Mouse (Mus musculus): Measurements from ENCODE around the gene Cdk15. TPM values are rescaled to one million over a fixed set of nuclear protein-coding genes. Genes with fewer than 3 reads are reported as not detected.

Cdk15 gene
- total and polyA plus RNA-seq, 2 experiments from 2014 or later = 0.14 to 1.0 TPM

- Histone ChIP-seq H3K4me1 (ENCODE audit: insufficient read depth) (no peaks in the 10 kb centered on the region; the same call in 1 of the 2 replicates), H3K27me3 (ENCODE audit: insufficient read depth, low read length) (no peaks in the 10 kb centered on the region), H3K36me3 (ENCODE audit: insufficient read depth) (no peaks in the 10 kb centered on the region), H3K4me3 (ENCODE audit: low read depth, low read length) (no peak overlapping the region), H3K9me3 (ENCODE audit: low read length) (no peaks in the 10 kb centered on the region), H3K9ac (no peak overlapping the region), H3K4me2 (ENCODE audit: low read depth) (no peak overlapping the region), H3K27ac (ENCODE audit: low read depth, low read length) (no peak overlapping the region)
- TF ChIP-seq CTCF (IDR thresholded peaks at IDR 0.05; ENCODE audit: low read depth) = no peak
- DNase-seq (no peak), ATAC-seq (no peak)
- WGBS = 23% methylated on average over 10 of the region's 10 CpGs
Observed at GRCm38 (mm10) chr1:59326854-59327395, 70.2 kb downstream of the Cdk15 start.

GRCm38 (mm10) chr1:59332737-59333385 is 76.2 kb downstream of the Cdk15 start:
- Histone ChIP-seq H3K9ac (no peak overlapping the region), H3K4me1 (ENCODE audit: insufficient read depth) (peaks cover 19% of the 10 kb centered on the region), H3K27me3 (ENCODE audit: insufficient read depth, low read length) (no peaks in the 10 kb centered on the region), H3K27ac (ENCODE audit: low read depth, low read length) (no peak overlapping the region), H3K4me3 (ENCODE audit: low read depth, low read length) (no peak overlapping the region), H3K4me2 (ENCODE audit: low read depth) (no peak overlapping the region; the same call in 1 of the 2 replicates), H3K36me3 (ENCODE audit: insufficient read depth) (no peaks in the 10 kb centered on the region), H3K9me3 (ENCODE audit: low read length) (no peaks in the 10 kb centered on the region)
- WGBS = 19% methylated on average over 13 of the region's 13 CpGs
- ATAC-seq = peak; percentile 16
- peak; percentile 30 for DNase-seq
- TF ChIP-seq CTCF (IDR thresholded peaks at IDR 0.05; ENCODE audit: low read depth) = no peak

DNA sequence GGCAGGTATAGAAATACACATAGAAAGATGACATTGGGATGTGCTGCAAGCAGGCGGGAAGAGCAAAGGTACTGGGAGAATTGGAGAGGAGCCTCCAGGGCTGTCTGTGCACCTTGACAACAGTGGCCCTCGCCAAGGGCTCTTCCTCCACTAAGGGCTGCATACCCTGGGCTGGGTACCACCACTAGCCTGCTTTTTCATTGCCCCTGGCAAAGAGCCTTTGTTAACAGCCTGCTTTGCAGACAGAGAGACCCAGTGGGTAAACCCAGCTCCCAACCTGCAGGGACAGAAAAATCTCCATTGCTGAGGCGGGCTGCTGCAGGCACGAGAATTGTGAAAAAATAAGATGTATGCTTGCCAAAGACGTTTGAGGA is 76.7 kb downstream of the Cdk15 start:
- ATAC-seq (peak; percentile 55), DNase-seq (no peak)
- no peaks in the 10 kb centered on the region for H3K27me3 ChIP-seq (ENCODE audit: insufficient read depth, low read length)
- no peak overlapping the region for H3K9ac ChIP-seq
- H3K4me1 ChIP-seq (ENCODE audit: insufficient read depth) = peaks cover 19% of the 10 kb centered on the region
- no peak for TF ChIP-seq CTCF (IDR thresholded peaks at IDR 0.05; ENCODE audit: low read depth)
- H3K4me2 ChIP-seq (ENCODE audit: low read depth) = no peak overlapping the region; the same call in 1 of the 2 replicates
- no peak overlapping the region for H3K27ac ChIP-seq (ENCODE audit: low read depth, low read length)
- no peaks in the 10 kb centered on the region for H3K36me3 ChIP-seq (ENCODE audit: insufficient read depth)
- 19% methylated on average over 5 of the region's 5 CpGs for WGBS
- no peak overlapping the region for H3K4me3 ChIP-seq (ENCODE audit: low read depth, low read length)
- H3K9me3 ChIP-seq (ENCODE audit: low read length) = no peaks in the 10 kb centered on the region

- Histone ChIP-seq H3K4me3 (ENCODE audit: low read depth, low read length) (no peak overlapping the region), H3K4me2 (ENCODE audit: low read depth) (no peak overlapping the region), H3K9me3 (ENCODE audit: low read length) (no peaks in the 10 kb centered on the region), H3K4me1 (ENCODE audit: insufficient read depth) (peaks cover 19% of the 10 kb centered on the region), H3K36me3 (ENCODE audit: insufficient read depth) (no peaks in the 10 kb centered on the region), H3K9ac (no peak overlapping the region), H3K27ac (ENCODE audit: low read depth, low read length) (no peak overlapping the region), H3K27me3 (ENCODE audit: insufficient read depth, low read length) (no peaks in the 10 kb centered on the region)
- no peak for TF ChIP-seq CTCF (IDR thresholded peaks at IDR 0.05; ENCODE audit: low read depth)
- ATAC-seq = no peak
- 32% methylated on average over 10 of the region's 10 CpGs for WGBS
- DNase-seq = no peak
Observed at GRCm38 (mm10) chr1:59333860-59334561, 77.3 kb downstream of the Cdk15 start.

DNA sequence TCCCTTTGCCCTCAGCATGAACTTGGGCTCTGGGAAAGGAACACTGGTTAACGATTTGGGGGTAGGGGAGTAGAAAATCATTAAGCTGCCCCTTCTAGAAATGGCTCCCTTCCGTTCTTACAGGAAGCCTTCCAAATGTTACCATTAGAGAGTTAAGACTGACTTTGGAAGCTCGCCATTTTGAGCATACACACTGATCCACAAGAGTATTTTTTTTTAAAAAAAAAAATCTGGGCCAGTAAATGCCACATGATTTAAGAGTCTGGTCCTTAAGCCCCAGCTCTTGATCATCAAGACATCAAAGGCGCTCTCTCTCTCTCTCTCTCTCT is 77.8 kb downstream of the Cdk15 start:
- Histone ChIP-seq H3K27me3 (ENCODE audit: insufficient read depth, low read length) (no peaks in the 10 kb centered on the region), H3K4me2 (ENCODE audit: low read depth) (no peak overlapping the region), H3K9ac (no peak overlapping the region), H3K36me3 (ENCODE audit: insufficient read depth) (no peaks in the 10 kb centered on the region), H3K4me1 (ENCODE audit: insufficient read depth) (peaks cover 19% of the 10 kb centered on the region), H3K9me3 (ENCODE audit: low read length) (no peaks in the 10 kb centered on the region), H3K4me3 (ENCODE audit: low read depth, low read length) (no peak overlapping the region), H3K27ac (ENCODE audit: low read depth, low read length) (no peak overlapping the region)
- no peak for ATAC-seq
- DNase-seq = no peak
- no peak for TF ChIP-seq CTCF (IDR thresholded peaks at IDR 0.05; ENCODE audit: low read depth)
- WGBS = 37% methylated on average over 4 of the region's 4 CpGs

GRCm38 (mm10) chr1:59336256-59336655 is 79.5 kb downstream of the Cdk15 start:
- Histone ChIP-seq H3K9me3 (ENCODE audit: low read length) (no peaks in the 10 kb centered on the region), H3K4me1 (ENCODE audit: insufficient read depth) (peaks cover 22% of the 10 kb centered on the region), H3K27me3 (ENCODE audit: insufficient read depth, low read length) (no peaks in the 10 kb centered on the region), H3K4me2 (ENCODE audit: low read depth) (no peak overlapping the region), H3K9ac (no peak overlapping the region), H3K4me3 (ENCODE audit: low read depth, low read length) (no peak overlapping the region), H3K36me3 (ENCODE audit: insufficient read depth) (no peaks in the 10 kb centered on the region), H3K27ac (ENCODE audit: low read depth, low read length) (no peak overlapping the region)
- 91% methylated on average over 1 of the region's 1 CpGs for WGBS
- DNase-seq (no peak), ATAC-seq (no peak)
- TF ChIP-seq CTCF (IDR thresholded peaks at IDR 0.05; ENCODE audit: low read depth) = no peak
